Mouse (Mus musculus) megakaryocyte-erythroid progenitor cell, adult 5-6 weeks (primary cell): Measurements from ENCODE around the gene Zfhx3. TPM values are rescaled to one million over a fixed set of nuclear protein-coding genes. Genes with fewer than 3 reads are reported as not detected.

ENCODE experiments used
- ATAC-seq: replicated peaks from 2 replicates; pipeline ENCODE4 v1.8.0; 2016; ENCODE audit warnings: mild to moderate bottlenecking, inconsistent platforms; ENCODE audit not compliant: severe bottlenecking, poor library complexity, low FRiP score, low TSS enrichment
- total RNA-seq, 2 experiments: library from RNA; stranded (forward) in 1 of 2; stranded (reverse) in 1 of 2; fragments of 200-1000, 215-1000 nt in 1 of 2; fragments of >200 nt in 1 of 2; fragmentation: Nextera tagmentation in 1 of 2; gene quantifications; 2 replicates each; pipeline ENCODE4 v1.2.3; 2014 to 2017

The Zfhx3 gene
- total RNA-seq, 2 experiments from 2014 or later: 0.28 to 2.9 TPM

DNA sequence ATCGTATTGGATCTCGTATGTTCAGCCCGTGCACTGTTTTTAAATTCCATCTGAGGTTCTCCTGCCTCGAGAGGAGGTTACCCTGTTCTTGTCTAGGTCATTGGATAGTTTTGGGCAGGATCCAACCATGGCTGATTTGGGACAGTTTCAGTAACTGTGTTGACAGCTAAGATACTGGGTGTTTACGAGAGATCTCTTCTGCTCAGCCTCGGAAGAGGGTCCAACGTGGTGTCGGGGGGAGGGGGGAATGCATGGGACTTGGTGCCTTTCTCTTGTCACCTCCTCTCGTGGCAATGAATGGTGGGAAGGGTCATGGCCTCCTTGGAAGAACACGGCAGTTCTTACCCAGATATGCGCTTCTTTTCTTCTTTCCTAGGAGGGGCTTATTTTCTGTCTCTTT lies 892.7 kb downstream of the Zfhx3 start:
- no peak for ATAC-seq

DNA sequence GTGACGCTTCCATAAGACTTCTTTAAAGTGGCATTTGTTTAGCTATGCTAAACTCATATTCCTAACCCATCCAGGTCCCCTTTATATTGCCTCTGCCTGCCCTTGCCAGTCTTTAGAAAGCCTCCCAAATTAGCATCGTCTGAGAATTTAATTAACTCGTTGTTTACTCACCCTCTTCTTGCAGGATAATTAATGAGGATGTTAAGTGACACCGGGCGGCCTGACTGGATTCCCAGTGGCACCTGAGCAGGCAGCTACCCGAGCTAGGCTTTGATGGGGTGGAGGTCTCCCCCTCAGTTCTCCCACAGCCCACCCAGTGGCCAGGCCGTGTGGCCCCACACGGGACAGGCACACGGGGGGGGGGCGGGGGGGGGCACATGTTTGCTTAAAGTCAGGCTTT lies 895.3 kb downstream of the Zfhx3 start:
- no peak for ATAC-seq

DNA sequence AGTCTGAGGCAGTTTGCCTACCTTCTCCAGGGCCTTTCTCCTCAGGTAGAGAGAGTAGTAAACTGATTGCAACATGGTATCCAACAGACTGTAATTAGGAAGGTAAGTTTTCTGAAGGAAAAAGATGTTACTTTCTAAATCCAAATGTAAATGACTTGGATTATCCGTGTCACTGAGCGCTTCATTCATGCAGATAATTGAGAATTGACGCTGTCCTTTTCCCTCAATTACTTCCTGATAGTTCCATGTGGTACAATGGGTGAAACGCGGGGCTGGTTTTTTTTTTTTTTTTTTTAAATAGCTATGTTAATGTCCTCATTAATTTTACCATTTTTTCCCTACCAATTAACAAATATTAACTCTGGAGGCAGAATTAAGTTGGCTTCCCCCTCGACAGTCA lies 896.3 kb downstream of the Zfhx3 start:
- ATAC-seq: no peak

DNA sequence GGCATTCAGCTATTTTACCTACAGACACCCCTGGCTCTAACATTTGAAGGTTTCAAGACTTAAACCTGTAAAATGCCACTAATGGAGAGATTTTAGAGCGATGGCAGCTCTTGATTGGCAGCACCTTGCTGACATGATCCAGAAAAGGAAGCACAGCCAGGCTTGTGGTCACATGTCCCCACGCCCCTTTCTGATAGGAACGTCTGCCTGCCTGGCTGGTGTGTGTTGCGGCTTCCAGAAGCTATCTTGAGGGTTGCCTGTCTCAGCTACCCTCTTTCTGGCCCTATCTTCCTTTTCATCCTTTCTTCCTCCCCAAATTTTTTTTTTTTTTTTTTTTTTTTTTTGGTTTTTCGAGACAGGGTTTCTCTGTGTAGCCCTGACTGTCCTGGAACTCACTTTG lies 899.9 kb downstream of the Zfhx3 start:
- peak; percentile 98 for ATAC-seq

DNA sequence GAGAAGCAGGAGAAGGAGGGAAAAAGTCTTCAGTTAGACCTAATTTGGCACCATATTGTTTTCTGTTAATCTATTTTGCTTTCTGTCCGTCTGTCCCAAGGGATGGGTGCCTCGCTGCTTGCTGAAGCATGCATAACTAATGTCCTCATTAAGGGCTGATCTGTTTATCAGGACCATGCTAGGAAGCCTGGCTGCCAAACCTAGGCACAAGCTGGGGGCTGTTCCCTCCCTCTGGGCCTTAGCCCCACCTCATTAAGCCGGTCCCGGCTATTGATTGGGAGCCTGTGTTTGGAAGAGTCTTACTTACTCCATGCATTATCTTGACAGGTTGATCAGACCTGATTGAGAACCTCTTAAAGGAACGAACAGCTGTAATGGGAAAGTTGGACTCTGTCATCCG lies 903.7 kb downstream of the Zfhx3 start:
- no peak for ATAC-seq

DNA sequence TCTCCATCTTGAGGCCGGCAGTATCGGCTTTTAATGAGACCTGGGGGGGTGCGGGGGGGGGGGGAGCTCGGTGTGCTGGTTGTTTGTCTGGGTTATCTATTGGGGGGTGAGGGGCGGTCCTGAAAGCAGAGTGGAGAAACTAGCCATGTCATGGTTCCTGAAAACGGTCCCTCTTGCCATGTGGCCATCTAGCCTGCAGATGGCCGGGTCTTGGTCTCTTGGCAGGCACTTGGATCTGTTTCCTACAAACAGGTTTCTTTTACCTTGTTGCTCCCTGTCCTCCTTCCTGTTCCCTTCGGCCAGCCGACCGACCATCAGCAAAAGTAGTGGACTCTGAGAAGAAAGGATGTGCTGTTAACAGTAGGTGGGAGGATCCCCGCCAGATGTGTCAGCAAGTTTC lies 904.4 kb downstream of the Zfhx3 start:
- no peak for ATAC-seq

DNA sequence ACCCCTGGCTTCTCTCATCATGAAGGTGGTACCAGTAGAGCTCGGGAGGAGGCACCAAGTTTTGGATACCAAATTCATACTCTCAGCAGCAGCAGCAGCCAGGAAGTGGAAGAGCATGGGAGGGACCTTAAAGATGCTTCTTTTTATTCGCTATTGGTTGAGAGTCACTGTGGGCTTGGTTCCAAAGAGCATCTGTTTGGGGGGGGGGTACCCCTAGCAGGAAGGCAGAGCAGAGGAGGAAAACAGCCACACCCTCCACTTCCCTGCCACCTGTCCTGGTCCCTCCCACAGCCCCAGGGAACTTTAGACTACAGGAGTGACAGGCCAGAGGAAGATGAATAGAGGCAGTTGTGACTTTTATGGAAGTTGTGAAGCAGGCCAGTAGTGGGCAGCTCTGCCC lies 904.9 kb downstream of the Zfhx3 start:
- ATAC-seq: no peak

DNA sequence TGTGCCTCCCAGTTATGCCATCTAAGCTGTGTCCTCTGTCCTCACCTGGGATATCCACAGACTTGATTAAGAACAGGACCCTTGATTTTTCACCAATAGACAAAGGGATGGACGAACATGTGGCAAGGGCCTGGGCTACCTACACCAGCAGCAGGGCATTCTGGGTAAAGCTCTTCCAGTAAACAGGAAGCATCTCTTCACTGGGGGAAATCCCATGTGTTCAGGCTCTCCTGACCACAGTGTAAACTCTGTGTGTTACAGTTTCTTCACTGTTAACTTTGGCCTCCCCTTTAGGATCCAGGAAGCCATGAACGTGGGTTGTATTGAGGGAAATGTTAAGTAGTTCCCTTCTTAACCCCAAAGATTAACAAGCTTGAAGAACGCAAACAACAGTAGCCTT lies 906.0 kb downstream of the Zfhx3 start:
- ATAC-seq: no peak

DNA sequence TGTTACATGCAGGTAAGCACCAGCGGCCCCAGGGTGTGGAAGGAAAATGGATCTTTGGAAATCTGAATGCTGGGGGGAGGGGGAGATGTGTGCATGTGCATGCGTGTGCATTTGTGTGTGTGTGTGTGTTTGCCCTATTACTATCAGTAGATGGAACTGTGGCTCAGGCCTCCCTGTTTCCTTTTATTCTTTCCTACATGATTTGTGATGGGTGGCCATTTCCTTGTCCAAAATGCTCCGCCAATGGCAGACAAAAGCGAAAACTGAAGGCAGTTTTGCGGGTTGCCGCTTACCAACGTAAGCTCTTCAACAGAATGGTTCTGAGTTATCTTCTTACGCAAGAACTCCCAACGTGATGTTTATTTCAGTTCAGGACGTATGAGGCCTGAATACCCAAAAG lies 910.6 kb downstream of the Zfhx3 start:
- no peak for ATAC-seq

DNA sequence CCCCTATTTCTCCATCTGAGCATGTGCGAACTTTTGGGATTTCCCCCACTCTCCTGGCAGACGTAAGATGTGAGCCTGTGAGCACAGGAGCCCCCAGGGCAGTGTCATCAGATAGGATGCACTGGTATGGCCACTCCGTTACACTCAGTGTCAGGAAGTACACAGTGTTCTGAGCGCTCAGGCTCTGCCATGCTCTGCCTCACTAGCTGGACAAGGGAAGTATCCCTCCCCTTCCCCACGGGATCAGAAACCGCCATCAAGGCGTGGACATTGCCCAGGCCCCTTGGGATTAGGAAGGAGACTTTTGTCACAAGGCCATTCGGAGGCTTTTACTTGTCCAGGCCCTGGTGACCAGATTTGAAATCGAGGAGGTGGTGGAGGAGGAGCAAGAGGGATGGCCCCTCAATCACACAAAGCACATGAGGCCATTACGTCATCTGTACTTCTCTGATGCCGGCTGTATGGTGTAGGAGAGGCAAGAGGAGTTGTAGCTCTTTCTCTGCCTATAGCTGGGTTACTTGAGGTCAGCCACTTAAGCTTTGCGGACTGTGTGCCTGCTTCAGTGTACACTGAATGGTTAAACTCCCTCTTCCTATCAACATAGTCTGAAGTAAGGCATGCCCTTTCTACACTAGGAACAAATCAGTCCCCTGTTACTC lies 912.1 kb downstream of the Zfhx3 start:
- ATAC-seq: no peak

DNA sequence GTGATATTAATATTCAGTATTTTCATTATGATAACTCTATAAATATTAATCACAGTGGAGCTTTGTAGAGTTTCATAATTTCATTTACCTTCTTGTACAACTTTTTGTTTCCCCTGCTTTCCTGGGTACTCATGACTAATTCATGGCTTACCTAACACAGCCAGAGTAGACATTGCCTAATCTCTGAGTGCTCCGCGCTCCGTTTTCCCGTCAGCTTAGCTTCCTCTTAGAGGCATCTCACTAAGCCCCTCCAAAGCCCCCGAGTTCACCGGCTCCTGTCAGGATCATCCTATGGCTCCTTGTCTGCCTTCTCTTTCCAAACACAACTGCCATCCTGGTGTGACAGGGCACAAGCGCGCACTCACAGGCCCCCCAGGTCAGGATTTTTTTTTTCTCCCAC lies 916.6 kb downstream of the Zfhx3 start:
- ATAC-seq: no peak

DNA sequence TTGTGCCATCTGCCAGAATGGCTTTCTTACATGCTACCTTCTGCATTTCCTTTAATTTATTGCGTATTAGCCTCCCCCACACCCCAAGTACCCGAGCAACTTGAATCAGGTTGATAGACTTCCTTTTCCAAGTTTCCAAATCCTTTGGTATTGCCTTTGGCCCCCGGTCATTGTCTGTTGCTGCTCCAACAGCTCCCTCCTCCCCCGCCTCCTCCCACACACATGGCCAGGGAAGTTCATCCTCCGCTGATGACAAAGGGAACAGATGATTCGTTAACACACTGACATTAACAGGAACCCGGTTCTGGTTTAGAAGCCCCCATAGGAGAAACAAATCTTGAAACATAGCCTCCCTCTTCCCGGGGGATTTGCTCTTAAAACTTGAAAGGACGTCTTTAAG lies 917.5 kb downstream of the Zfhx3 start:
- ATAC-seq: no peak

DNA sequence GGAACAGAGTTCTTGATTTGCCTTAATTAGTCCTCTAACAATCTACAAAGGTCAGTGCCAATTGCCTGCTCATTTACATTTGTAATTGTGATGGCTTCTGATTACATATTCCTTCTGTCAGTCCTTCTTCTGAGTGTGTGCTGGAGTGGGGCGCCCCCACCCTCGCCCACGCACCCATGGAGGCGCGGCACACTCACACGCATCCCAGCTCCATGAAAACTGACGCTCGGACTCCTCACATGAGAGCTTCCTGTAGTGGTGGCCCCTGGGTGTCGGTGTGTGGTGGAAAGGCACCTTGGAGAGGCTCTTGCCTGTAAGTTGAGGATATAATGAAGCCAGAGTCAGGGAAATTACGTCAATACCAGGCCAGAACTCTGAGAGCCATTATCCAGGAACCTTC lies 921.0 kb downstream of the Zfhx3 start:
- no peak for ATAC-seq

DNA sequence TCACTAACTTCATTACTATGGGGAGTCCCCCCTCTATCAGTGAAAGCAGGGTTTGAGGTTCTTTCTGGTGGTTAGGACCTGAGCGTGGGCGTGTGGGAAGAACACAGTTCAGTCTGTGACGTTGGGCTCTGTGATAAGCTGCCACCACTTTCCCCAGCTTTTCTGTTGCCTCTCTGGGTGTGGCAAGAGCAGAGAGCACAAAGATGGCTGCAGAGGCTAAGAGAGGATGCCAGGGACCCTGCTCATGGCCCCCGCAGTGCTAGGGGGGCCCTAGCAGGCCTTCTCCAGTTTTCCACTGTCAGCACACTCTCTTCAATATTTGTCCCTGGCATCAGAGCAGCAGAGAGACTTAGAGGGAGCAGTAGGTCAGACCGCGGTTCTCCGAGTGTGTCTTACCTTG lies 924.0 kb downstream of the Zfhx3 start:
- peak; percentile 77 for ATAC-seq

DNA sequence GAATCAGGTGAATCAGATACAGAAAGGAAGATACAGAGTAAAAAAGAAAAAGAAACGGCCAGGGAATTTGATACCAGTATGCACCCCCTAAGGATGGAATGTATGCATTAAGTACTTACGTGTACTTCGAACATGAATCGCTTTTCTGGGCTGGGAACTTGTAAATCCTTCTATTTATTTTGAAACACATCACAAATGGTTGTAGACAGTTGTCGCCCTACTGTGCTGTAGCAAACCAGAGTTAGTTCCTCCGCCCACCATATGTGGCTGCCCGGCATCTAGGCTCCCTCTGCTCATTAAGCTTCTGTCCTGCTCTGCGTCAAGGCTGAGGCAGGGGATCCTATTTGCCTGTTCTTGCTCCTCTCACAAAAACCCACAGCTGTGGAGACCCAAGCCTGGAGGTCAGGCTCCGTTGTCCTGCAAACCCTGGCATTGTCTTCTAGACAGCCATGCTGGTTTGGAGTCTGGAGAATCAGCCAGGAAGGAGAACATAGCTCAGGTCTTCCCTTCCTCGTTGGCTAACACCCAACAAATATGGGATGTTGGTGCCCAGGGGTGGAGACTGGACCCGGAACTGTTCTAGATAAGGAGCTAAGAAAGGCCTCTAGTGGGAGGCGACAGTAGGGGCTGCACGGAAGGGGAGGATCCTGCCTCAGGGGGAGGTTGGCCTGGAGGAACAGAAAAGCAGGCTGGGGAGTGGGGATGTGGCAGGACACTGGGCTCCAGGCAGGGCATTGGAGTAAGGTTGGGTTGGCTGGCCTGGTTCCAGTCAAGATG lies 925.2 kb downstream of the Zfhx3 start:
- peak; percentile 89 for ATAC-seq

DNA sequence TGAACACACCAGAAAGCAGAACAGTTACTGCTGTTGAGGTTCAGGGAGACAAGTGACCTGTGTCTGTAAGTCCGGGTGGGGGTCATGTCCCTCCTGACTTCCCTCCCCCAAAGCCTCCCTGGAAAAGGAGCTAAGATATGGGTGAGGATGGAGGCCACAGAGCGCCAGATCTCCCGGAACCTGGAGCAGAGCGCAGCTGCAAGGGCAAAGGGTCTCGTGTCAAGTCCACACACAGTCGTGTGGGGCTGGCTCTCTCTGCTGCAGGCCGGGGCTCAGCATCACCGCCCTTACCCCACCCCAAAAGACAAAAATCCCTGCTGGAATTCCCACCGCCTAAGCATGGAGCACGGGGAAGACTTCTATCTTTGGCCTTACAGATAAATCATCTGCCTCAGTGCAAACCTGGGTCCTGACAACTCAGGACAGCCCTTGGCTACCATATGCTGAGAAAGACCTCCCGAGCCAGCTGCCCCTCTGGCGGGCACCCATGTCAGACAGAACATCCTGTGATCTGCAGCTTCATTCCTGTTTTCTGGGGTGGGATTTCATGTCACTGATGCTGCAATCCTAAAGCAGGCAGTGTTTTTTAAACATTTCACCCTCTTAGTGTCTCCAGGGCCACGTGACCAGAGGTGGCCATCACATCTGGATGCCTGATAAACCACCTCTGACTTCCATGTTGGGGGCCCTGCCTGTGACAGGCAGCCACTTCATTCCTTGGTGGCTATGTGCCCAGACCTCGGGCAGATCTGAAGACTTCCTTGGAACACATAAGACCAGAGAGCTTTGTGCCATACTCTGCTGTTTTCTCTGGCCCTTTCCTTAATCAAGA lies 926.0 kb downstream of the Zfhx3 start:
- 0 out of 2 replicates have a peak, but pooled peaks have one; percentile 20 for ATAC-seq

DNA sequence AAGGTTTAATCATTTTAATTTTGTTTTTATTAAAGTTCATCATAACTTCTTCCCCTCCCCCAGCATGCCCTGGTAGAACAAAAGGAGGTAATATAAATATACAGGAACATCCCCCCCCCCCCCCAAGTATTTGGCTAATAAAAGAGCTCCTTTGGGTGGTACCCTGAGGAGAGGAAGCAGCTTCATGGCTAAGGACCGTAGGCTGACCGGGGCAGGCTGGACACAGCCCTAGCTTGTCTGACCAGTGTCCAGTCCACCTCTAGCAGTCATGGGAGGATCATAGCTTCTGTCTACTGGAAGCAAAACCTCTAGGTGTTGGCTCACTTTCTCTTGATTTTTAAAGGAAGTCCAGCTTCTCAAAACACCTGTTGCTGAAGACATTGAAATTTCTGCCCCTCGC lies 927.0 kb downstream of the Zfhx3 start:
- ATAC-seq: no peak

DNA sequence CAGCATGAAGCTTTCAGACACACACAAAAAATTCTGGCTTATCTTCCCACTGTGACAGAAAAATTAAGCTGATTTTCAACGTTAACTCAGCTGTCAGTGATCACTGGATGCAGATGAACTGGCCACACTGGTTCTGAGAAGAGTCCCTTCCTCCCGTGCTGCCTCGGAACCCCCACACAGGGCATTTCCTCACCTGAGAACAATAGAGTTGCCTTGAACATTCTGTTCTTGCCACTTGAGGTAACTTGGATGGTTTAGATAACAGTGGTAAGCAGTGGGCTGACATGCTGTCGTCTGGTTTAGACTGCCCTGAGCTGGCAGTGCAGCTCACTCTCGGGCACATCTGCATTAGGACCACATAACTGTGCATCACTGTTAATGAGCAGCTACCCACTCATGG lies 927.5 kb downstream of the Zfhx3 start:
- ATAC-seq: no peak

DNA sequence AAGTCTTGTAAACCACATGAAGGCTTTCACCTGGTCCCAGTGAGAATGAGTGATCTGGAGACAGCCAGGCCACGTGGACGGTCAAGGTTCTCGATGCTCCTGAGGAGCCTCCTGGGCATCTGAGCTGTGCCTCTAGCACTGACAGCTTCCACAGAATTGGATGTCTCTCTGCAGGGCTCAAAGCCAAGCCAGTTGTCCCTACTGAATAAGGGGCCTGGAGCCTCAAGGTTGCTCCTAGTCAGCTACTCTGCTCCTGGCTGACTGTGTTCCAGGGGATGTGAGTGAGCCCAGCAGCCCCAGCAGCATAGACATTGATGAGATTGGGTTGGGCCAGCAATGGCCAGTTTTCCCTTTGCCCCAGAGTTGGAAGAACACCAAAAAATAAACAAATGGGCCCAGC lies 927.9 kb downstream of the Zfhx3 start:
- no peak for ATAC-seq

DNA sequence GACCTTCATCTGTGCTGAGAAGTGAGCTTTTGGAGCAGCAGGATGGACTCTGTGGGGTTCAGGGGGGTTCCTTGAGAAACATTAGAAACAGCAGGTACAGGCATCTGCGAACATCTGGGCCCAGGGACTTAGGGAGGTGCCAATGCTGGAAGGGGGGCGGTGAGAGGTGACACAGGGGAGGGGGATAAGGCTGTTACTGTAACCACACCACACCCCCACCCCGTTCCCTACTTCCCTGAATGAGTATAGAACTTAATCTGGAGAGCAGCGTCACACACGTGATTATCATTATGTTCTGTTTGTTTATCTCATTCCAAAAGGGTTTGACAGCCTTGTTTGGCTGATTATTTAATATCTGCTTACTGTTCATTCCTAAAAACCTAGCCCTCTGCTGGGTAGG lies 933.3 kb downstream of the Zfhx3 start:
- ATAC-seq: peak; percentile 63
